Mouse (Mus musculus) midbrain, embryonic 11.5 days (tissue): Measurements from ENCODE around the gene Daxx. TPM values are rescaled to one million over a fixed set of nuclear protein-coding genes. Genes with fewer than 3 reads are reported as not detected.

Source experiments
- microRNA-seq: library from miRNA; unstranded; fragments of <30 nt; microRNA quantifications from one replicate; pipeline ENCODE4, GENCODE M21; 2017
- polyA plus RNA-seq: library from polyadenylated mRNA; unstranded; fragments of >200 nt; fragmentation: Nextera tagmentation; extraction: Ambion mirVana; gene quantifications from 2 replicates; pipeline ENCODE4 v1.2.1, GENCODE M21; 2014

Gene Daxx
- polyA plus RNA-seq, 1 experiment from 2014 or later: 60.4 TPM

Small RNA genes lying within 50 kb of the gene (microRNA-seq; reads per million reads assigned to microRNA genes)
- gene Gm27740: not detected

Other genes with a start within 250 kb of the Daxx start
- 581 and 639 TPM in 2 replicates for gene Hnrnpm, start 222.6 kb upstream of the Daxx start, polyA plus RNA-seq
- 37.3 and 39.0 TPM in 2 replicates for gene March2, start 190.7 kb upstream of the Daxx start, polyA plus RNA-seq
- gene Rab11b, start 148.9 kb upstream of the Daxx start, polyA plus RNA-seq: 295 and 314 TPM in 2 replicates
- gene Angptl4, start 127.6 kb upstream of the Daxx start, polyA plus RNA-seq: 20.6 and 21.4 TPM in 2 replicates
- gene Kank3, start 98.9 kb upstream of the Daxx start, polyA plus RNA-seq: 18.3 and 23.9 TPM in 2 replicates
- 748 and 845 TPM in 2 replicates for gene Rps28, start 84.9 kb upstream of the Daxx start, polyA plus RNA-seq
- gene Ndufa7, start 84.8 kb upstream of the Daxx start, polyA plus RNA-seq: 408 and 456 TPM in 2 replicates
- gene Cd320, start 66.3 kb upstream of the Daxx start, polyA plus RNA-seq: 67.5 and 70.5 TPM in 2 replicates
- gene Gm7029, start 35.6 kb upstream of the Daxx start, polyA plus RNA-seq: not detected in 2 replicates
- 8.1 and 11.4 TPM in 2 replicates for gene Kifc1, start 18.8 kb upstream of the Daxx start, polyA plus RNA-seq
- 0.22 TPM in 1 of 2 replicates, not detected in the other for gene Platr17, start 4.3 kb upstream of the Daxx start, polyA plus RNA-seq
- 13.6 and 14.8 TPM in 2 replicates for gene Tapbp, start 6.5 kb downstream of the Daxx start, polyA plus RNA-seq
- gene Zbtb22, start 6.5 kb downstream of the Daxx start, polyA plus RNA-seq: 8.0 and 9.4 TPM in 2 replicates
- gene Rgl2, start 20.1 kb downstream of the Daxx start, polyA plus RNA-seq: 29.3 and 33.6 TPM in 2 replicates
- gene Pfdn6, start 30.9 kb downstream of the Daxx start, polyA plus RNA-seq: 206 and 208 TPM in 2 replicates
- gene Wdr46, start 31.2 kb downstream of the Daxx start, polyA plus RNA-seq: 27.4 and 28.9 TPM in 2 replicates
- 3.4 and 4.2 TPM in 2 replicates for gene B3galt4, start 42.1 kb downstream of the Daxx start, polyA plus RNA-seq
- 36.3 and 36.5 TPM in 2 replicates for gene Vps52, start 46.4 kb downstream of the Daxx start, polyA plus RNA-seq
- 1,159 and 1,302 TPM in 2 replicates for gene Rps18, start 46.6 kb downstream of the Daxx start, polyA plus RNA-seq
- gene H2-K1, start 90.9 kb downstream of the Daxx start, polyA plus RNA-seq: 30.0 and 37.2 TPM in 2 replicates
- gene Ring1, start 115.3 kb downstream of the Daxx start, polyA plus RNA-seq: 5.5 and 7.1 TPM in 2 replicates
- 95.4 and 99.0 TPM in 2 replicates for gene H2-Ke6, start 118.6 kb downstream of the Daxx start, polyA plus RNA-seq
- gene Slc39a7, start 122.3 kb downstream of the Daxx start, polyA plus RNA-seq: 85.1 and 97.4 TPM in 2 replicates
- 17.2 and 17.9 TPM in 2 replicates for gene Rxrb, start 122.4 kb downstream of the Daxx start, polyA plus RNA-seq
- gene Col11a2, start 130.0 kb downstream of the Daxx start, polyA plus RNA-seq: 0.52 and 1.4 TPM in 2 replicates
- gene H2-Oa, start 182.9 kb downstream of the Daxx start, polyA plus RNA-seq: 0.19 and 0.33 TPM in 2 replicates
- 8.0 and 9.5 TPM in 2 replicates for gene H2-DMa, start 210.1 kb downstream of the Daxx start, polyA plus RNA-seq
- gene Brd2, start 213.2 kb downstream of the Daxx start, polyA plus RNA-seq: 98.7 and 99.2 TPM in 2 replicates
- not detected in 2 replicates for gene H2-DMb2, start 233.9 kb downstream of the Daxx start, polyA plus RNA-seq
- gene H2-DMb1, start 243.7 kb downstream of the Daxx start, polyA plus RNA-seq: 0.25 and 0.38 TPM in 2 replicates